Mouse (Mus musculus) hindbrain, embryonic 11.5 days (tissue): ENCODE results near the gene Hist1h2bb. TPM values are rescaled to one million over a fixed set of nuclear protein-coding genes. Genes with fewer than 3 reads are reported as not detected.

ENCODE experiments used
- ATAC-seq: fragments of 200-750 bp; cut with Nextera tagmentation; 2 replicates; pipeline ENCODE4 v1.8.0; 2017; ENCODE audit warnings: mild to moderate bottlenecking, moderate TSS enrichment, moderate library complexity; ENCODE audit not compliant: low FRiP score
- DNase-seq: peaks from one replicate; pipeline ENCODE4 v3.0.0-alpha.2; 2015; ENCODE audit warnings: low spot score
- H3K27ac ChIP-seq: fragments of 300-500 bp; sonication (generic); 2 replicates; pipeline ENCODE4 v1.5.1; 2014; ENCODE audit warnings: mild to moderate bottlenecking, low read depth, low read length
- H3K27me3 ChIP-seq: fragments of 300-500 bp; sonication (generic); 2 replicates; pipeline ENCODE4 v1.6.1; 2014; ENCODE audit warnings: mild to moderate bottlenecking, low read length, moderate library complexity, mixed read lengths; ENCODE audit not compliant: control insufficient read depth, insufficient read depth
- H3K36me3 ChIP-seq: fragments of 300-500 bp; sonication (generic); 2 replicates; pipeline ENCODE4 v1.6.1; 2014; ENCODE audit warnings: mild to moderate bottlenecking, low read length, moderate library complexity, mixed read lengths; ENCODE audit not compliant: control insufficient read depth, insufficient read depth
- H3K4me1 ChIP-seq: fragments of 300-500 bp; sonication (generic); replicated peaks from 2 replicates; pipeline ENCODE4 v1.6.1; 2014; ENCODE audit warnings: low read length, mixed read lengths; ENCODE audit not compliant: control insufficient read depth, insufficient read depth
- H3K4me2 ChIP-seq: fragments of 300-500 bp; sonication (generic); replicated peaks from 2 replicates; pipeline ENCODE4 v1.6.1; 2014; ENCODE audit warnings: mild to moderate bottlenecking, low read depth, low read length
- H3K4me3 ChIP-seq: fragments of 300-500 bp; sonication (generic); 2 replicates; pipeline ENCODE4 v1.5.1; 2014; ENCODE audit warnings: low read depth, low read length
- H3K9ac ChIP-seq: fragments of 300-500 bp; sonication (generic); 2 replicates; pipeline ENCODE4 v1.6.1; 2014; ENCODE audit warnings: low read depth, low read length
- H3K9me3 ChIP-seq: fragments of 300-500 bp; sonication (generic); 2 replicates; pipeline ENCODE4 v1.6.1; 2016; ENCODE audit warnings: low read length; ENCODE audit not compliant: control insufficient read depth
- WGBS: fragments of 180-500 bp; shearing (Covaris S2); extraction: QIAGEN DNeasy Blood & Tissue Kit; methylation state at CpG from one replicate; pipeline ENCODE4 v1.1.7; 2014; 5-methylcytosine and 5-hydroxymethylcytosine counted together
- polyA plus RNA-seq: library from polyadenylated mRNA; unstranded; fragments of >200 nt; fragmentation: Nextera tagmentation; extraction: Ambion mirVana; gene quantifications from 2 replicates; pipeline ENCODE4 v1.2.1, GENCODE M21; 2014

Gene Hist1h2bb
- polyA plus RNA-seq, 1 experiment from 2014 or later, result 1.4 TPM

GRCm38 (mm10) chr13:23738041-23738440 lies 8.5 kb upstream of the Hist1h2bb start:
- H3K4me2 ChIP-seq, result peak overlapping the region; percentile 96; the same call in 1 of the 2 replicates
- peak overlapping the region; percentile 44; the same call in 1 of the 2 replicates for H3K9ac ChIP-seq
- DNase-seq (peak; percentile 43), ATAC-seq (no peak)
- WGBS, result 17% methylated on average over 4 of the region's 4 CpGs
- no peaks in the 10 kb centered on the region for H3K36me3 ChIP-seq
- H3K27me3 ChIP-seq, result no peaks in the 10 kb centered on the region
- H3K4me3 ChIP-seq, result peak overlapping the region; percentile 57
- H3K9me3 ChIP-seq, result no peaks in the 10 kb centered on the region
- 0 out of 2 replicates have a peak, but pooled peaks cover 3% of the 10 kb centered on the region for H3K4me1 ChIP-seq
- H3K27ac ChIP-seq, result peak overlapping the region; percentile 96

GRCm38 (mm10) chr13:23738677-23739068 lies 7.9 kb upstream of the Hist1h2bb start, which contains the start of gene Hist1h1c:
Hist1h1c (plus strand) TSS chr13:23738808.
- Histone ChIP-seq H3K4me1 (0 out of 2 replicates have a peak, but pooled peaks cover 3% of the 10 kb centered on the region), H3K36me3 (no peaks in the 10 kb centered on the region), H3K4me3 (peak within 1 kb of the TSS; percentile 57), H3K27ac (peak within 1 kb of the TSS; percentile 96), H3K4me2 (peak within 1 kb of the TSS; percentile 96), H3K9me3 (no peaks in the 10 kb centered on the region), H3K9ac (peak within 1 kb of the TSS; percentile 75), H3K27me3 (no peaks in the 10 kb centered on the region)
- under 1% methylated on average over 27 of the region's 38 CpGs for WGBS
- DNase-seq (peak; percentile 93), ATAC-seq (peak; percentile 95)

- H3K36me3 ChIP-seq, result no peaks in the 10 kb centered on the region
- 0 out of 2 replicates have a peak, but pooled peaks cover 3% of the 10 kb centered on the region for H3K4me1 ChIP-seq
- under 1% methylated on average over 39 of the region's 39 CpGs for WGBS
- no peaks in the 10 kb centered on the region for H3K9me3 ChIP-seq
- H3K27me3 ChIP-seq, result no peaks in the 10 kb centered on the region
- ATAC-seq (peak; percentile 87), DNase-seq (peak; percentile 88)
- peak overlapping the region; percentile 96 for H3K27ac ChIP-seq
- H3K4me3 ChIP-seq, result peak overlapping the region; percentile 57
- peak overlapping the region; percentile 96 for H3K4me2 ChIP-seq
- peak overlapping the region; percentile 75 for H3K9ac ChIP-seq
Measured at GRCm38 (mm10) chr13:23739069-23739921, 7.2 kb upstream of the Hist1h2bb start.

GRCm38 (mm10) chr13:23739922-23740252 lies 6.6 kb upstream of the Hist1h2bb start:
- peak overlapping the region; percentile 96 for H3K27ac ChIP-seq
- peak overlapping the region; percentile 96 for H3K4me2 ChIP-seq
- H3K27me3 ChIP-seq, result no peaks in the 10 kb centered on the region
- H3K4me3 ChIP-seq, result peak overlapping the region; percentile 57
- H3K9ac ChIP-seq, result peak overlapping the region; percentile 75
- DNase-seq (no peak), ATAC-seq (no peak)
- 1% methylated on average over 14 of the region's 14 CpGs for WGBS
- no peaks in the 10 kb centered on the region for H3K36me3 ChIP-seq
- H3K4me1 ChIP-seq, result 0 out of 2 replicates have a peak, but pooled peaks cover 3% of the 10 kb centered on the region
- H3K9me3 ChIP-seq, result no peaks in the 10 kb centered on the region

- ATAC-seq (no peak), DNase-seq (no peak)
- Histone ChIP-seq H3K36me3 (no peaks in the 10 kb centered on the region), H3K4me3 (peak overlapping the region; percentile 57), H3K4me1 (0 out of 2 replicates have a peak, but pooled peaks cover 3% of the 10 kb centered on the region), H3K27me3 (no peaks in the 10 kb centered on the region), H3K9me3 (no peaks in the 10 kb centered on the region), H3K27ac (peak overlapping the region; percentile 96), H3K9ac (peak overlapping the region; percentile 75), H3K4me2 (peak overlapping the region; percentile 96)
- 31% methylated on average over 13 of the region's 13 CpGs for WGBS
Measured at GRCm38 (mm10) chr13:23740256-23740840, 6.2 kb upstream of the Hist1h2bb start.

- Histone ChIP-seq H3K36me3 (no peaks in the 10 kb centered on the region), H3K9me3 (no peaks in the 10 kb centered on the region), H3K27me3 (no peaks in the 10 kb centered on the region), H3K4me1 (0 out of 2 replicates have a peak, but pooled peaks cover 3% of the 10 kb centered on the region), H3K4me3 (no peak overlapping the region), H3K27ac (0 out of 2 replicates have a peak overlapping the region, but pooled peaks have one; percentile 20), H3K9ac (peak overlapping the region; percentile 27; the same call in 1 of the 2 replicates), H3K4me2 (peak overlapping the region; percentile 96; the same call in 1 of the 2 replicates)
- ATAC-seq (no peak), DNase-seq (no peak)
- WGBS, result 47% methylated on average over 5 of the region's 5 CpGs
Measured at GRCm38 (mm10) chr13:23740910-23741309, 5.6 kb upstream of the Hist1h2bb start.

- DNase-seq, result no peak
- Histone ChIP-seq H3K27ac (no peak overlapping the region), H3K9me3 (no peaks in the 10 kb centered on the region), H3K4me1 (0 out of 2 replicates have a peak, but pooled peaks cover 3% of the 10 kb centered on the region), H3K27me3 (no peaks in the 10 kb centered on the region), H3K4me2 (no peak overlapping the region; the same call in 1 of the 2 replicates), H3K36me3 (no peaks in the 10 kb centered on the region), H3K9ac (no peak overlapping the region), H3K4me3 (no peak overlapping the region)
- no peak for ATAC-seq
Measured at GRCm38 (mm10) chr13:23742007-23742406, 4.5 kb upstream of the Hist1h2bb start.

GRCm38 (mm10) chr13:23743215-23743614 lies 3.3 kb upstream of the Hist1h2bb start:
- H3K4me1 ChIP-seq, result peaks cover 7% of the 10 kb centered on the region; the same call in 1 of the 2 replicates
- WGBS, result 79% methylated on average over 5 of the region's 5 CpGs

More at GRCm38 (mm10) chr13:23743215-23743614, 3.3 kb upstream of the Hist1h2bb start:
- no peak for ATAC-seq
- H3K36me3 ChIP-seq, result no peaks in the 10 kb centered on the region
- H3K4me3 ChIP-seq, result no peak overlapping the region
- H3K9me3 ChIP-seq, result no peaks in the 10 kb centered on the region
- no peak for DNase-seq
- H3K27ac ChIP-seq, result no peak overlapping the region
- no peak overlapping the region for H3K9ac ChIP-seq
- no peak overlapping the region for H3K4me2 ChIP-seq
- no peaks in the 10 kb centered on the region for H3K27me3 ChIP-seq
